Mouse (Mus musculus): ENCODE results near the gene Epha4. TPM values are rescaled to one million over a fixed set of nuclear protein-coding genes. Genes with fewer than 3 reads are reported as not detected.
A peak's percentile ranks its signal among the peaks of the same experiment; 100 is the strongest.

The Epha4 gene
- 0.13 and 0.22 TPM in 2 replicates for polyA plus RNA-seq (2012; rRNA removed)

DNA sequence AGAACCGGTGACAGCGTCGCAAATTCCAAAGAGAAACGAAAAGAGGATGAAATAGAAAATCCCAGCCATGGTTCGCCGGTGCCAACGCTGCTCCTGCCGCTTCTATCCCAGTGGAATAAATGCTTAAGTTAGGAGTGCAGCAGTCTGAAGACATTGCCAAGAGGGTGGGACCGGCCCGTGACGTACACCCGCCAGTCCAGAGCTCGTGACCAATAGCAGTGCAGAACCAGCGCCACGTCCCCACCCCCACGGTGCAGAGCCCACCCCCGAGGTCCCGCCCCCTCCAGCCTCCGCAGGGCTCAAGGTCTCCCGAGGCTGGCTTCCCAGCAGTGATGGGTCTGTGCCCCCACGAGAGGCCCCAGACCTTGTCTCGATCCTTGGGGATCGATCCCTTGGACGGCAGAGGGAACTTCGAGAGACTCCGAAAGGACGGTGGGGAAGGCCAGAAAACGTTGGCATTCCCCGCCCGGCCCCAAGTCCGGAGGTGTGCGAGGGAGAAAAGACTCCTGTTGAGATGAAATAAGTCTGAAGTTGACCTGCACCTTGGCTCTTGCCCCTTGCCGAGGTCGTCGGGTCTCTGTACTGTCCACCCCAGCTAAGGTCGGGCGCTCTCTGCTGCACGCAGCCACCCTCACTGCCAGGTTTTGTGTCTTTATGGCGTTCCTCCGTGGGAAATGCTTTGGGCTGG, at the start of gene Epha4:
Gene Epha4 (minus strand): TSS at position 126 of the 688 bp plus-strand sequence.
- no peak within 1 kb of the TSS for H3K27ac ChIP-seq (ENCODE audit: control insufficient read depth, insufficient read depth, low read depth, low read length)
- H3K27me3 ChIP-seq (ENCODE audit: control insufficient read depth, insufficient read depth, low read length): no peaks in the 10 kb centered on the region
- H3K36me3 ChIP-seq (ENCODE audit: control insufficient read depth, insufficient read depth, low read length): no peaks in the 10 kb centered on the region
- peaks cover 17% of the 10 kb centered on the region for H3K4me1 ChIP-seq (ENCODE audit: control insufficient read depth, insufficient read depth, low read length)
- H3K4me3 ChIP-seq (ENCODE audit: control insufficient read depth, low read depth, low read length): peak within 1 kb of the TSS; percentile 74
- no peak for TF ChIP-seq CTCF (IDR thresholded peaks at IDR 0.05; ENCODE audit: control insufficient read depth, insufficient read depth, insufficient replicate concordance, low read depth, low read length)
- no peak for TF ChIP-seq POLR2A (IDR thresholded peaks at IDR 0.05; ENCODE audit: control insufficient read depth, low read depth, low read length)

DNA sequence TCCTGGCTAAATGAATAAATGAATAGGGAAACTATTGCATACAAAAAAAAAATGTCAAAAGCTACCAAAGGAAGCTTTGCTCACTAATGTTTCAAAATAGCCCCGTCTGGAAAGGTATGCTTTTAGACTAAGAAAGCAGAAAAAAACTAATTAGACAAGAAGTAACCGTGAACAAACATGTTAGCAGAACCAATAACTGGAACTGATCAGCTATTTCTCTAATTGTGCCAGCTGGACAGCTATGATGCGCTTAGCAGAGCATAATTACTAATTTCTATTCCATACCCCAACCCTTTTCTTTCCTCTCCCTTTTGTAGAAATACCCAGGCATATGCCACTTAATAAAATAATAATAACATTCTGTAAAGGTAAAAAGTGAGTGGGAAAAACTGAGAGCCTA, 41.3 kb upstream of the Epha4 start:
- no peaks in the 10 kb centered on the region for H3K36me3 ChIP-seq (ENCODE audit: control insufficient read depth, insufficient read depth, low read length)
- no peaks in the 10 kb centered on the region for H3K4me1 ChIP-seq (ENCODE audit: control insufficient read depth, insufficient read depth, low read length)
- H3K27me3 ChIP-seq (ENCODE audit: control insufficient read depth, insufficient read depth, low read length): no peaks in the 10 kb centered on the region
- TF ChIP-seq POLR2A (IDR thresholded peaks at IDR 0.05; ENCODE audit: control insufficient read depth, low read depth, low read length) (no peak), CTCF (IDR thresholded peaks at IDR 0.05; ENCODE audit: control insufficient read depth, insufficient read depth, insufficient replicate concordance, low read depth, low read length) (no peak)
- H3K4me3 ChIP-seq (ENCODE audit: control insufficient read depth, low read depth, low read length): no peak overlapping the region
- no peak overlapping the region for H3K27ac ChIP-seq (ENCODE audit: control insufficient read depth, insufficient read depth, low read depth, low read length)

DNA sequence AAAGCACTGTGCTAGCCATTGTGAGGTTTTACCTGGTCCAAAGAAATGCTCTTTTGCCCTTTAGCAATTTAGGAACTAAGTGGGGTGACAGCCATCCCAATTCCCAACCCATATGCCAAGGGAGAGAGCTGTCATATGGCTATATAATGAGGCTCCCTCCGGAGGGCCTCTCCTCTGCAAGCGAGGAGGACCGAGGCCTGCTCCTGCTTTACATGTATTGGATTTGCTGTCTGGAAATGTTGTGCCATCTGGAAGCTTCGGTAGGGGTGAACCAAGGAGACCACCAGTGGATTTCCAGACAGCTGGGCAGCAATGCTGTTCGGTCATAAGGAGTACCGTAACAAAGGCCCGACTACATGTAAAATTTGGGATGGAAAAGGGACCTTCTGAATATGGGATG, 37.0 kb upstream of the Epha4 start:
- no peak overlapping the region for H3K27ac ChIP-seq (ENCODE audit: control insufficient read depth, insufficient read depth, low read depth, low read length)
- H3K4me3 ChIP-seq (ENCODE audit: control insufficient read depth, low read depth, low read length): no peak overlapping the region
- TF ChIP-seq CTCF (IDR thresholded peaks at IDR 0.05; ENCODE audit: control insufficient read depth, insufficient read depth, insufficient replicate concordance, low read depth, low read length): no peak
- no peaks in the 10 kb centered on the region for H3K36me3 ChIP-seq (ENCODE audit: control insufficient read depth, insufficient read depth, low read length)
- H3K27me3 ChIP-seq (ENCODE audit: control insufficient read depth, insufficient read depth, low read length): no peaks in the 10 kb centered on the region
- H3K4me1 ChIP-seq (ENCODE audit: control insufficient read depth, insufficient read depth, low read length): no peaks in the 10 kb centered on the region

DNA sequence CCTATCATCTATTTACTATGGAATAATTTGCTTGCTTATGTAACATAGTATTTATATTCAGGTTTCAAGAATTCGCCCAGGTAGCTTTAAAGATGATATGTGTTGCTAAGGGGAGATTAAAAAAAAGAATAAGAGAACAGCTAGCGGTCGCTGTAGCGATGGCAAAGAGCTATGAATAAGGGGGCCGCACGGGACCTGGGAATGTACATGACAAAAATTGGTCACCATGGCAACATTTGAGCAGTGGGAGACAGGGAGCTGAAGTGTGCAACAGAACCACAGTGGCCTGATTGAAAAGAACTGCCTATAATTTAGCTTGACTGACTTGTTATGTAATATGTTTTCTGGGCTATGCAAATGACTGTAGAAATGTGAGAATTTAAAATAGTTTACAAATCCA, 30.8 kb upstream of the Epha4 start:
- H3K4me3 ChIP-seq (ENCODE audit: control insufficient read depth, low read depth, low read length): no peak overlapping the region

DNA sequence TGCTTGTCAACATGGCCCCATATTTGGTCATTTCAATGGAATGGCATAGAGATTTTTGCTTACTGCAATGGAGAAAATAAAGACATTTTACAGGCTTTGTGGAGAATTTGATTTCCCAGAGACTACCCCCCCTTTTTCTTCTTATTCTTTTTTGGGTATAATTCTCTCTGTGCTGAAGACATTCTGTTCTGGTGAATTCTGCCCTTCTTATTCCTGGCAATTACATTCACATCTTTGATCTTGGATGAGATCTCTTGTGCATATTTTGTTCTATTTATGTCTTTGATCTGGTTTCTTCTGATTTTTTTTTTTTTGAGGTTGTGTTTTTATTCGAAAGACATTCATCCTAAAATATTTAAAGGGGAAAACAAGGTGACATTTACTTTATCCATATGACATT, 30.1 kb upstream of the Epha4 start:
- TF ChIP-seq POLR2A (IDR thresholded peaks at IDR 0.05; ENCODE audit: control insufficient read depth, low read depth, low read length): no peak
- TF ChIP-seq CTCF (IDR thresholded peaks at IDR 0.05; ENCODE audit: control insufficient read depth, insufficient read depth, insufficient replicate concordance, low read depth, low read length): no peak
- Histone ChIP-seq H3K36me3 (ENCODE audit: control insufficient read depth, insufficient read depth, low read length) (no peaks in the 10 kb centered on the region), H3K27ac (ENCODE audit: control insufficient read depth, insufficient read depth, low read depth, low read length) (no peak overlapping the region), H3K4me1 (ENCODE audit: control insufficient read depth, insufficient read depth, low read length) (no peaks in the 10 kb centered on the region), H3K27me3 (ENCODE audit: control insufficient read depth, insufficient read depth, low read length) (no peaks in the 10 kb centered on the region), H3K4me3 (ENCODE audit: control insufficient read depth, low read depth, low read length) (no peak overlapping the region)

More for the DNA sequence above, 30.8 kb upstream of the Epha4 start:
- H3K27me3 ChIP-seq (ENCODE audit: control insufficient read depth, insufficient read depth, low read length): no peaks in the 10 kb centered on the region
- no peaks in the 10 kb centered on the region for H3K4me1 ChIP-seq (ENCODE audit: control insufficient read depth, insufficient read depth, low read length)
- TF ChIP-seq POLR2A (IDR thresholded peaks at IDR 0.05; ENCODE audit: control insufficient read depth, low read depth, low read length) (no peak), CTCF (IDR thresholded peaks at IDR 0.05; ENCODE audit: control insufficient read depth, insufficient read depth, insufficient replicate concordance, low read depth, low read length) (no peak)
- no peak overlapping the region for H3K27ac ChIP-seq (ENCODE audit: control insufficient read depth, insufficient read depth, low read depth, low read length)
- H3K36me3 ChIP-seq (ENCODE audit: control insufficient read depth, insufficient read depth, low read length): no peaks in the 10 kb centered on the region

DNA sequence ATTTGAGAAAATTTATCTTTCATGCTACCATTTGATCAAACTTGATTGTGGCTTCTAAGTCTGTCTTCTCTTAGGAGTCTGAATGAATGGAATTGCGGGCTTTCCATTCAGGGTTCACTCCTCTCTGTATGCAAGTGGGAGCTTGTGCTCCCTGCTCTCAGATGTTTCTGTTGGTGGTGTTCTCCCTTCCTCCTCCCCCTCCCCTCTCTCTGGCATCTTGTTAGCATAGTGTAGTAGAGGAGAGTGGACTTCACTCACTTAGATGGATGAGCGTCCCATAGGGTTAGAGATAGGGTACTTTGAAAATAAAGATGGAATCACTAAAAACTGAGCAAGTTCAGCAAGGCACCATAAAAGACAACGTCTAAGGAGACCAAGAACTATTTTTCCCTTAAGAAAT, 29.4 kb upstream of the Epha4 start:
- Histone ChIP-seq H3K27ac (ENCODE audit: control insufficient read depth, insufficient read depth, low read depth, low read length) (no peak overlapping the region), H3K4me1 (ENCODE audit: control insufficient read depth, insufficient read depth, low read length) (no peaks in the 10 kb centered on the region)

DNA sequence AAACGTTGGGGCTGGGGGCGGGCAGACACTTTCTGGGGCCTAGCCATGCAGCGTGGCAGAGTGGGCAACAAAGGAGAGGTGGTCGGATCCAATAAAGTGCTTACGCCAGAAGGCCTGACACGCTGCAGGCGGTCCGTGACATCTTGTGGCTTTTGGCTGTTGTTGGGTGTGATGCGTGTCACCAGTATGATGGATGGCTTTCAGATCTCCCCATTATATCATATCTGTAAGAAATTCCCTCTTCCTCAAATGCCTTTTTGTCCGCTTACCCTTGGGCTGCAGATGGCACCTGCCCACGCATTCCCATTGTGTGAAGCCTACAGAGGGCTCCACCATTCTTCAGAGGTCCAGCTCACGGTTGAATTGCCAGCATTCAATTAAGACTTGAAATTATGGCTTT, 25.1 kb upstream of the Epha4 start:
- Histone ChIP-seq H3K36me3 (ENCODE audit: control insufficient read depth, insufficient read depth, low read length) (no peaks in the 10 kb centered on the region), H3K27ac (ENCODE audit: control insufficient read depth, insufficient read depth, low read depth, low read length) (no peak overlapping the region), H3K4me3 (ENCODE audit: control insufficient read depth, low read depth, low read length) (no peak overlapping the region), H3K4me1 (ENCODE audit: control insufficient read depth, insufficient read depth, low read length) (no peaks in the 10 kb centered on the region), H3K27me3 (ENCODE audit: control insufficient read depth, insufficient read depth, low read length) (no peaks in the 10 kb centered on the region)
- TF ChIP-seq POLR2A (IDR thresholded peaks at IDR 0.05; ENCODE audit: control insufficient read depth, low read depth, low read length): no peak
- no peak for TF ChIP-seq CTCF (IDR thresholded peaks at IDR 0.05; ENCODE audit: control insufficient read depth, insufficient read depth, insufficient replicate concordance, low read depth, low read length)

More for the DNA sequence above, 29.4 kb upstream of the Epha4 start:
- no peaks in the 10 kb centered on the region for H3K27me3 ChIP-seq (ENCODE audit: control insufficient read depth, insufficient read depth, low read length)
- no peaks in the 10 kb centered on the region for H3K36me3 ChIP-seq (ENCODE audit: control insufficient read depth, insufficient read depth, low read length)
- TF ChIP-seq POLR2A (IDR thresholded peaks at IDR 0.05; ENCODE audit: control insufficient read depth, low read depth, low read length): no peak
- TF ChIP-seq CTCF (IDR thresholded peaks at IDR 0.05; ENCODE audit: control insufficient read depth, insufficient read depth, insufficient replicate concordance, low read depth, low read length): no peak
- H3K4me3 ChIP-seq (ENCODE audit: control insufficient read depth, low read depth, low read length): no peak overlapping the region
